Mouse (Mus musculus) telencephalon, adult 2 months (tissue): ENCODE data around the gene Ntm.

Experiments used
- DNase-seq: peaks from one replicate; pipeline ENCODE4 v3.0.0-alpha.2; 2011; ENCODE audit warnings: low read depth, low spot score

Gene Ntm

GRCm38 (mm10) chr9:29884062-29884461, 78.9 kb downstream of the Ntm start:
- DNase-seq: peak; percentile 69

DNA sequence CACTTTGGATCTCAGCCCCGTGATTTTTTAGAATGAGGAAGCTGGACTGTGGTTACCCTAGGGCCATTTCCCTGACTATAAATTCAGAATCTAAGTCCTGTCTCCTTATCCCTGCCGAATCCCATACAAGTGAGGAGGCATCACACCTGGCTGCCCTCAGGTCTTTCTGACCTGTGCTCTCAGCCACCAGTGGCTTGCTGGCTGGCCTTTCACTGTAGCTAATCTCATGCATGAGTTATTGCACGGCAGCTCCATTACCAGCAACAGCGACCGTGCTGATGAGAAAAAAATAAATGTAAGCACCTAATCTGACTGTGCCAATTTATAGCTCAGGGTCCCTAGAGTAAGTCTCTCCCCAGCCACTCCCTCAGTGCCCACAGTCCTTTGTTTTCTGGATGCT, 81.3 kb downstream of the Ntm start:
- no peak for DNase-seq

- peak; percentile 89 for DNase-seq
Measured at GRCm38 (mm10) chr9:29877583-29877982, 85.4 kb downstream of the Ntm start.

GRCm38 (mm10) chr9:29867746-29868145, 95.2 kb downstream of the Ntm start:
- DNase-seq: no peak

GRCm38 (mm10) chr9:29866824-29867223, 96.1 kb downstream of the Ntm start:
- DNase-seq: no peak

GRCm38 (mm10) chr9:29866101-29866500, 96.8 kb downstream of the Ntm start:
- DNase-seq: no peak

DNA sequence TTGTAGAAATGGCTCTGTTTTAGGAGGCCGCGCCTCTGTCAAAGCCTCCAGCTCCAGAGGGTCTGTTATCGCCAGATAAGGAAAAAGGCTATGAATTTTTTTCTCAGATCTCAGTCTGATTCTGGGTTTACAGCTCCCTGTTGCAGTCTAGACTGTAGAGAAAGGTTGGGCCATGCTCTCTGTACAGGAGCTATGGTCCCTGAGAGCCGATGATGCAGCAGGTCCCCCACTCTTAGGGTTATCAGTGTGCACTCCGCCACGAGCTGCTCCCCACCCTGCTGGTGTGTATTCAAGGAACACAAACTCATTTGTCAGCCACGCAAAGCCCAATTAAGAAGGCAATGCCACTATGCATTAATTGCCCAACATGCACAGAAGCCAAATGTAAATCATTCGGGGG, 97.4 kb downstream of the Ntm start:
- no peak for DNase-seq

- no peak for DNase-seq
Measured at GRCm38 (mm10) chr9:29864886-29865285, 98.1 kb downstream of the Ntm start.

- no peak for DNase-seq
Measured at GRCm38 (mm10) chr9:29862408-29862807, 100.5 kb downstream of the Ntm start.

- DNase-seq: no peak
Measured at GRCm38 (mm10) chr9:29859256-29860048, 103.5 kb downstream of the Ntm start.

GRCm38 (mm10) chr9:29848735-29849455, 114.0 kb downstream of the Ntm start:
- peak; percentile 29 for DNase-seq

DNA sequence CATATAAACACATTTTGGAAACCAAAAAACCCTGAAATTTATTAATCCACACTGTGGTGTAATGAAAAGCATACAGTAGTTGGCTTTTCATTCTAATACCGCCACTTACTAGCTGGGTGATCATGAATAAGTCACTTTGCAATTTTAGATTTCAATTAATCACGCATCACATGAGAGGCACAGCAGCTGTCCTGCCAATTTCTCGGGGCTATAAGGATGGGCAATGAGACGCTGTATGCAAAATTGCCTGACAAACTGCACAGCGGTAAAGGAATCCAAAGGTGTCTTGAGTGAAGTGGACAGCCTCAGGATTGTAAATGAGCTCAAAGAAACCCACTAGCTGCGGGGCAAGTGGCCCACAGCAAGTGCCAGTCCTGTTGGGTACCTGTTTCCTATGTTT, 125.6 kb downstream of the Ntm start:
- no peak for DNase-seq

GRCm38 (mm10) chr9:29834911-29835310, 128.0 kb downstream of the Ntm start:
- no peak for DNase-seq

DNA sequence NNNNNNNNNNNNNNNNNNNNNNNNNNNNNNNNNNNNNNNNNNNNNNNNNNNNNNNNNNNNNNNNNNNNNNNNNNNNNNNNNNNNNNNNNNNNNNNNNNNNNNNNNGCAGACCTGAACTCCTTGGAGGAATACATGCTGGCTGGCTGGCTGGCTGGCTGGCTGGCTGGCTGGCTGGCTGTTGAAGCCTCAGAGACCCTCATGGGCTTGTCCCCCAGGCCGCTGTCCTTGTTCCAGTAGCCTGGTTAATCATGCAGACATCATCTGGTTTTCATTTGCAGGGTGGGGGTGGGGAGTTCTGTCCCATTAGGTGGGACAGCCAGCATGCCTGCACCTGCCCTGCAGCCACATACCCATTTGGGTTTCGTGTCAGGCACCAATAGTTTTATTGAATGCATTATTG, 129.2 kb downstream of the Ntm start:
- no peak for DNase-seq

- no peak for DNase-seq
Measured at GRCm38 (mm10) chr9:29827240-29827660, 135.7 kb downstream of the Ntm start.

- DNase-seq: no peak
Measured at GRCm38 (mm10) chr9:29825236-29825635, 137.7 kb downstream of the Ntm start.

- no peak for DNase-seq
Measured at GRCm38 (mm10) chr9:29823716-29824115, 139.2 kb downstream of the Ntm start.

GRCm38 (mm10) chr9:29812685-29813084, 150.3 kb downstream of the Ntm start:
- no peak for DNase-seq

GRCm38 (mm10) chr9:29806790-29807189, 156.2 kb downstream of the Ntm start:
- DNase-seq: no peak

GRCm38 (mm10) chr9:29804483-29804882, 158.5 kb downstream of the Ntm start:
- DNase-seq: no peak

- no peak for DNase-seq
Measured at GRCm38 (mm10) chr9:29803738-29804285, 159.1 kb downstream of the Ntm start.

GRCm38 (mm10) chr9:29802990-29803737, 159.8 kb downstream of the Ntm start:
- peak; percentile 87 for DNase-seq
